Mouse (Mus musculus) testis, adult 2 months (tissue): ENCODE data around the gene Pdgfra. TPM values are rescaled to one million over a fixed set of nuclear protein-coding genes. Genes with fewer than 3 reads are reported as not detected.

Source experiments
- H3K27ac ChIP-seq: fragments of 200-500 bp; 2 replicates; pipeline ENCODE4 v1.5.1; 2012; ENCODE audit warnings: low read depth, low read length; ENCODE audit not compliant: control insufficient read depth, insufficient read depth
- H3K27me3 ChIP-seq: fragments of 200-500 bp; 2 replicates; pipeline ENCODE4 v1.6.1; 2012; ENCODE audit warnings: mild to moderate bottlenecking, low read length, moderate library complexity; ENCODE audit not compliant: control insufficient read depth, insufficient read depth
- H3K36me3 ChIP-seq: fragments of 200-500 bp; 2 replicates; pipeline ENCODE4 v1.6.1; 2012; ENCODE audit warnings: mild to moderate bottlenecking, low read length; ENCODE audit not compliant: control insufficient read depth, insufficient read depth
- H3K4me1 ChIP-seq: fragments of 200-500 bp; 2 replicates; pipeline ENCODE4 v1.6.1; 2012; ENCODE audit warnings: low read length; ENCODE audit not compliant: control insufficient read depth, insufficient read depth
- H3K4me3 ChIP-seq: fragments of 200-500 bp; 2 replicates; pipeline ENCODE4 v1.5.1; 2012; ENCODE audit warnings: low read depth, mild to moderate bottlenecking, low read length, moderate library complexity, mixed read lengths; ENCODE audit not compliant: control insufficient read depth
- CTCF ChIP-seq: fragments of 200-500 bp; IDR thresholded peaks from 2 replicates; pipeline ENCODE4 v1.5.1; 2012; ENCODE audit warnings: low read depth, mild to moderate bottlenecking, inconsistent platforms, low read length, moderate library complexity; ENCODE audit not compliant: control insufficient read depth, insufficient read depth, insufficient replicate concordance
- POLR2A ChIP-seq: fragments of 200-500 bp; IDR thresholded peaks from 2 replicates; pipeline ENCODE4 v1.6.1; 2012; ENCODE audit warnings: low read depth, mild to moderate bottlenecking, inconsistent platforms, low read length, moderate library complexity; ENCODE audit not compliant: control insufficient read depth
- polyA plus RNA-seq: library from polyadenylated mRNA; depleted of rRNA; stranded (reverse); fragments of >200 nt; gene quantifications from 2 replicates; pipeline ENCODE4 v1.2.3, GENCODE M21; 2012

Pdgfra gene
- polyA plus RNA-seq, 1 experiment = 3.9 TPM

GRCm38 (mm10) chr5:75155741-75156553 lies 3.9 kb downstream of the Pdgfra start:
- Histone ChIP-seq H3K36me3 (no peaks in the 10 kb centered on the region), H3K4me3 (peak overlapping the region; percentile 76), H3K27me3 (peaks cover 2% of the 10 kb centered on the region; the same call in 1 of the 2 replicates), H3K4me1 (peaks cover 4% of the 10 kb centered on the region), H3K27ac (no peak overlapping the region)
- TF ChIP-seq POLR2A (no peak; the same call in 1 of the 2 replicates), CTCF (peak; percentile 60; the same call in 1 of the 2 replicates)

GRCm38 (mm10) chr5:75156554-75157036 lies 4.5 kb downstream of the Pdgfra start:
- H3K36me3 ChIP-seq = no peaks in the 10 kb centered on the region
- H3K27me3 ChIP-seq = peaks cover 2% of the 10 kb centered on the region; the same call in 1 of the 2 replicates
- H3K27ac ChIP-seq = no peak overlapping the region
- peaks cover 2% of the 10 kb centered on the region for H3K4me1 ChIP-seq
- H3K4me3 ChIP-seq = peak overlapping the region; percentile 76
- no peak for TF ChIP-seq CTCF
- TF ChIP-seq POLR2A = no peak

GRCm38 (mm10) chr5:75157038-75157437 lies 4.9 kb downstream of the Pdgfra start:
- no peaks in the 10 kb centered on the region for H3K36me3 ChIP-seq
- H3K4me3 ChIP-seq = peak overlapping the region; percentile 76; the same call in 1 of the 2 replicates
- no peak overlapping the region for H3K27ac ChIP-seq
- peaks cover 2% of the 10 kb centered on the region for H3K4me1 ChIP-seq
- peaks cover 2% of the 10 kb centered on the region; the same call in 1 of the 2 replicates for H3K27me3 ChIP-seq
- TF ChIP-seq POLR2A = no peak
- peak; percentile 38; the same call in 1 of the 2 replicates for TF ChIP-seq CTCF

GRCm38 (mm10) chr5:75160530-75161170 lies 8.6 kb downstream of the Pdgfra start:
- no peak for TF ChIP-seq CTCF
- TF ChIP-seq POLR2A = no peak

GRCm38 (mm10) chr5:75161586-75161985 lies 9.5 kb downstream of the Pdgfra start:
- no peaks in the 10 kb centered on the region for H3K27me3 ChIP-seq
- no peak for TF ChIP-seq CTCF
- no peak overlapping the region for H3K27ac ChIP-seq
- H3K4me3 ChIP-seq = no peak overlapping the region
- no peaks in the 10 kb centered on the region for H3K36me3 ChIP-seq
- H3K4me1 ChIP-seq = no peaks in the 10 kb centered on the region; the same call in 1 of the 2 replicates

More at GRCm38 (mm10) chr5:75160530-75161170, 8.6 kb downstream of the Pdgfra start:
- Histone ChIP-seq H3K36me3 (no peaks in the 10 kb centered on the region), H3K27ac (no peak overlapping the region), H3K4me3 (no peak overlapping the region), H3K27me3 (no peaks in the 10 kb centered on the region), H3K4me1 (no peaks in the 10 kb centered on the region; the same call in 1 of the 2 replicates)

GRCm38 (mm10) chr5:75163289-75163951 lies 11.3 kb downstream of the Pdgfra start:
- TF ChIP-seq CTCF (no peak), POLR2A (no peak)
- Histone ChIP-seq H3K4me1 (no peaks in the 10 kb centered on the region), H3K4me3 (no peak overlapping the region), H3K36me3 (no peaks in the 10 kb centered on the region), H3K27ac (no peak overlapping the region), H3K27me3 (no peaks in the 10 kb centered on the region)

- no peaks in the 10 kb centered on the region for H3K4me1 ChIP-seq
- no peak for TF ChIP-seq CTCF
- no peak for TF ChIP-seq POLR2A
- H3K4me3 ChIP-seq = no peak overlapping the region
- no peaks in the 10 kb centered on the region for H3K36me3 ChIP-seq
- no peak overlapping the region for H3K27ac ChIP-seq
- no peaks in the 10 kb centered on the region for H3K27me3 ChIP-seq
Measured at GRCm38 (mm10) chr5:75164688-75165087, 12.6 kb downstream of the Pdgfra start.
